Mouse (Mus musculus): ENCODE results near the gene Sun1. TPM values are rescaled to one million over a fixed set of nuclear protein-coding genes. Genes with fewer than 3 reads are reported as not detected.

The Sun1 gene
- total and polyA plus RNA-seq, 3 experiments = 71.3 to 79.0 TPM; not detected in 1

- peaks cover 12 to 14% of the 10 kb centered on the region in 2 experiments for H3K36me3 ChIP-seq (ENCODE audit: control insufficient read depth in 1 of 2, insufficient read depth in 2 of 2, low read length in 2 of 2)
- peaks cover 47% of the 10 kb centered on the region for H3K79me2 ChIP-seq (ENCODE audit: control insufficient read depth, insufficient read depth, low read length, poor library complexity)
- no peak for DNase-seq (ENCODE audit: low read depth, low spot score)
- no peaks in the 10 kb centered on the region for H3K27me3 ChIP-seq (ENCODE audit: control insufficient read depth in 1 of 2, insufficient read depth in 2 of 2, low read length in 2 of 2)
- H3K9ac ChIP-seq (ENCODE audit: control insufficient read depth, low read depth, low read length, poor library complexity, severe bottlenecking) = no peak overlapping the region
- H3K9me3 ChIP-seq (replicated peaks; ENCODE audit: insufficient read depth, low read length) = no peaks in the 10 kb centered on the region
- H3K4me3 ChIP-seq (ENCODE audit: control insufficient read depth in 1 of 2, insufficient read depth in 1 of 2, low read depth in 2 of 2, low read length in 2 of 2) = no peak overlapping the region
- H3K4me1 ChIP-seq (ENCODE audit: control insufficient read depth in 1 of 2, insufficient read depth in 2 of 2, low read length in 2 of 2) = peaks cover 2 to 23% of the 10 kb centered on the region in 2 experiments; a peak in 3 of 4 replicates
- peak; percentile 49; the same call in 1 of the 2 replicates for TF ChIP-seq ZNF384 (IDR thresholded peaks at IDR 0.05; ENCODE audit: low read depth, low read length)
- no peak for TF ChIP-seq CTCF (IDR thresholded peaks at IDR 0.05 in 2 of 3, conservative IDR thresholded peaks at IDR 0.05 in 1 of 3; ENCODE audit: control insufficient read depth in 1 of 3, insufficient read depth in 1 of 3, low read depth in 2 of 3, low read length in 3 of 3, poor library complexity in 1 of 3, severe bottlenecking in 1 of 3)
- H3K27ac ChIP-seq (ENCODE audit: control insufficient read depth, low read depth, low read length) = no peak overlapping the region
These were observed 55.9 kb downstream of the Sun1 start for GRCm38 (mm10) chr5:139256211-139256765.

GRCm38 (mm10) chr5:139257265-139257664 lies 56.8 kb downstream of the Sun1 start:
- H3K27ac ChIP-seq (ENCODE audit: control insufficient read depth, low read depth, low read length) = no peak overlapping the region
- TF ChIP-seq TAL1 (IDR thresholded peaks at IDR 0.05; ENCODE audit: low read length) = no peak
- TF ChIP-seq MYB (IDR thresholded peaks at IDR 0.05; ENCODE audit: low read depth, low read length) = no peak
- TF ChIP-seq TBP (IDR thresholded peaks at IDR 0.05; ENCODE audit: low read depth, low read length) = no peak
- no peak for TF ChIP-seq CTCF (IDR thresholded peaks at IDR 0.05 in 2 of 3, conservative IDR thresholded peaks at IDR 0.05 in 1 of 3; ENCODE audit: control insufficient read depth in 1 of 3, insufficient read depth in 1 of 3, low read depth in 2 of 3, low read length in 3 of 3, poor library complexity in 1 of 3, severe bottlenecking in 1 of 3)
- TF ChIP-seq ZMIZ1 (IDR thresholded peaks at IDR 0.05; ENCODE audit: low read depth, low read length) = no peak
- TF ChIP-seq JUND (IDR thresholded peaks at IDR 0.05; ENCODE audit: low read depth, low read length) = no peak
- TF ChIP-seq GATA1 (IDR thresholded peaks at IDR 0.05; ENCODE audit: low read depth, low read length) = no peak
- no peak for TF ChIP-seq ELF1 (IDR thresholded peaks at IDR 0.05; ENCODE audit: low read depth, low read length)
- no peak for TF ChIP-seq TCF12 (IDR thresholded peaks at IDR 0.05; ENCODE audit: low read depth, low read length)
- no peak for TF ChIP-seq RAD21 (IDR thresholded peaks at IDR 0.05; ENCODE audit: low read depth, low read length)
- no peak overlapping the region for H3K4me3 ChIP-seq (ENCODE audit: control insufficient read depth in 1 of 2, insufficient read depth in 1 of 2, low read depth in 2 of 2, low read length in 2 of 2)
- H3K9me3 ChIP-seq (replicated peaks; ENCODE audit: insufficient read depth, low read length) = no peaks in the 10 kb centered on the region
- no peak for DNase-seq (ENCODE audit: low read depth, low spot score)
- peaks cover 2 to 27% of the 10 kb centered on the region in 2 experiments; a peak in 3 of 4 replicates for H3K4me1 ChIP-seq (ENCODE audit: control insufficient read depth in 1 of 2, insufficient read depth in 2 of 2, low read length in 2 of 2)
- H3K27me3 ChIP-seq (ENCODE audit: control insufficient read depth in 1 of 2, insufficient read depth in 2 of 2, low read length in 2 of 2) = no peaks in the 10 kb centered on the region
- no peak overlapping the region for H3K9ac ChIP-seq (ENCODE audit: control insufficient read depth, low read depth, low read length, poor library complexity, severe bottlenecking)
- peaks cover 15% of the 10 kb centered on the region in 2 experiments for H3K36me3 ChIP-seq (ENCODE audit: control insufficient read depth in 1 of 2, insufficient read depth in 2 of 2, low read length in 2 of 2)
- H3K79me2 ChIP-seq (ENCODE audit: control insufficient read depth, insufficient read depth, low read length, poor library complexity) = peaks cover 47% of the 10 kb centered on the region

GRCm38 (mm10) chr5:139257818-139258217 lies 57.4 kb downstream of the Sun1 start:
- TF ChIP-seq CTCF (IDR thresholded peaks at IDR 0.05 in 2 of 3, conservative IDR thresholded peaks at IDR 0.05 in 1 of 3; ENCODE audit: control insufficient read depth in 1 of 3, insufficient read depth in 1 of 3, low read depth in 2 of 3, low read length in 3 of 3, poor library complexity in 1 of 3, severe bottlenecking in 1 of 3) = no peak
- no peak for TF ChIP-seq NELFE (IDR thresholded peaks at IDR 0.05; ENCODE audit: low read depth, low read length)
- no peak for TF ChIP-seq GABPA (IDR thresholded peaks at IDR 0.05; ENCODE audit: low read depth, low read length)
- TF ChIP-seq TAL1 (IDR thresholded peaks at IDR 0.05; ENCODE audit: low read length) = no peak
- no peak for TF ChIP-seq ZKSCAN1 (IDR thresholded peaks at IDR 0.05; ENCODE audit: low read depth, low read length)
- no peak for TF ChIP-seq RAD21 (IDR thresholded peaks at IDR 0.05; ENCODE audit: low read depth, low read length)
- no peak for TF ChIP-seq E2F4 (IDR thresholded peaks at IDR 0.05; ENCODE audit: borderline replicate concordance, low read depth, low read length)
- TF ChIP-seq USF2 (IDR thresholded peaks at IDR 0.05; ENCODE audit: borderline replicate concordance in 1 of 2, insufficient read depth in 1 of 2, low read depth in 1 of 2, low read length in 2 of 2) = no peak
- TF ChIP-seq HCFC1 (IDR thresholded peaks at IDR 0.05; ENCODE audit: low read depth, low read length) = no peak
- DNase-seq (ENCODE audit: low read depth, low spot score) = no peak

More at GRCm38 (mm10) chr5:139257818-139258217, 57.4 kb downstream of the Sun1 start:
- Histone ChIP-seq H3K79me2 (ENCODE audit: control insufficient read depth, insufficient read depth, low read length, poor library complexity) (peaks cover 45% of the 10 kb centered on the region), H3K4me1 (ENCODE audit: control insufficient read depth in 1 of 2, insufficient read depth in 2 of 2, low read length in 2 of 2) (peaks cover 2 to 27% of the 10 kb centered on the region in 2 experiments; a peak in 3 of 4 replicates), H3K36me3 (ENCODE audit: control insufficient read depth in 1 of 2, insufficient read depth in 2 of 2, low read length in 2 of 2) (peaks cover 15 to 17% of the 10 kb centered on the region in 2 experiments), H3K4me3 (ENCODE audit: control insufficient read depth in 1 of 2, insufficient read depth in 1 of 2, low read depth in 2 of 2, low read length in 2 of 2) (no peak overlapping the region), H3K27ac (ENCODE audit: control insufficient read depth, low read depth, low read length) (no peak overlapping the region), H3K27me3 (ENCODE audit: control insufficient read depth in 1 of 2, insufficient read depth in 2 of 2, low read length in 2 of 2) (no peaks in the 10 kb centered on the region), H3K9ac (ENCODE audit: control insufficient read depth, low read depth, low read length, poor library complexity, severe bottlenecking) (no peak overlapping the region), H3K9me3 (replicated peaks; ENCODE audit: insufficient read depth, low read length) (no peaks in the 10 kb centered on the region)

Data from MEL (cell line).